Mouse (Mus musculus) bone marrow, adult 2 months (tissue): ENCODE measurements around the gene Chn1.

ENCODE experiments used
- CTCF ChIP-seq: fragments of 200-500 bp; IDR thresholded peaks from 2 replicates; pipeline ENCODE4 v1.5.1; 2011; ENCODE audit warnings: low read length, control low read depth; ENCODE audit not compliant: control insufficient read depth, insufficient read depth
- POLR2A ChIP-seq: fragments of 200-500 bp; IDR thresholded peaks from 2 replicates; pipeline ENCODE4 v1.6.1; 2011; ENCODE audit warnings: low read depth, mild to moderate bottlenecking, control low read depth, low read length, borderline replicate concordance; ENCODE audit not compliant: control insufficient read depth

DNA sequence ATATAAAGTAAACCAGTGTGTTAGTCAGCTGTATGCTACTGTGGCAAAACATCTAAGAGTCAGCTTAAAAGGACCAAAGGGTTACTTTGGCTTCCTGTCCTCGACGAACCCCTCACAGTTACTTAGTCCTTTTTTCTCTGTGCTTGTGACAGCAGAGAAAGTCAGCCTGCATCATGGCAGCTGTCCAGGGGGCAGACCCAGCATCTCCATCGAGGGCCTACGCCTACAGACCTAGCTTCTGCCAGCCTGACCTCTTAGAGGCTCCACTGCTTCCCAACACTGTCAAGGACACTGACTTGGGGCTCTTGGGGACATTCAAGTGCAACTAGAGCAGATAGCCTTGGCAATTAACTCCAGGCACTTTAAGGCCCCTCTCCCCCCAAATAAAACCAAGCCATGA lies 106.5 kb downstream of the Chn1 start:
- TF ChIP-seq POLR2A (no peak), CTCF (no peak)
